Mouse (Mus musculus) erythroblast, embryonic 14.5 days (primary cell): ENCODE results near the gene Vav1.

Experiments used
- GATA1 ChIP-seq: IDR thresholded peaks from 2 replicates; pipeline ENCODE4 v1.6.1; 2012; ENCODE audit warnings: low read length, inconsistent platforms, mixed read lengths
- TAL1 ChIP-seq: IDR thresholded peaks from 3 replicates; pipeline ENCODE4 v1.6.1; 2012; ENCODE audit warnings: low read length, inconsistent platforms, mixed read lengths

- TF ChIP-seq GATA1 (no peak), TAL1 (no peak)
Observed at GRCm38 (mm10) chr17:57264972-57265945, 13.6 kb upstream of the Vav1 start.
